Mouse (Mus musculus): ENCODE results near the gene Slc9a3r2. TPM values are rescaled to one million over a fixed set of nuclear protein-coding genes. Genes with fewer than 3 reads are reported as not detected.
A peak's percentile ranks its signal among the peaks of the same experiment; 100 is the strongest.

The Slc9a3r2 gene
- total RNA-seq, 1 experiment = 22.7 TPM

DNA sequence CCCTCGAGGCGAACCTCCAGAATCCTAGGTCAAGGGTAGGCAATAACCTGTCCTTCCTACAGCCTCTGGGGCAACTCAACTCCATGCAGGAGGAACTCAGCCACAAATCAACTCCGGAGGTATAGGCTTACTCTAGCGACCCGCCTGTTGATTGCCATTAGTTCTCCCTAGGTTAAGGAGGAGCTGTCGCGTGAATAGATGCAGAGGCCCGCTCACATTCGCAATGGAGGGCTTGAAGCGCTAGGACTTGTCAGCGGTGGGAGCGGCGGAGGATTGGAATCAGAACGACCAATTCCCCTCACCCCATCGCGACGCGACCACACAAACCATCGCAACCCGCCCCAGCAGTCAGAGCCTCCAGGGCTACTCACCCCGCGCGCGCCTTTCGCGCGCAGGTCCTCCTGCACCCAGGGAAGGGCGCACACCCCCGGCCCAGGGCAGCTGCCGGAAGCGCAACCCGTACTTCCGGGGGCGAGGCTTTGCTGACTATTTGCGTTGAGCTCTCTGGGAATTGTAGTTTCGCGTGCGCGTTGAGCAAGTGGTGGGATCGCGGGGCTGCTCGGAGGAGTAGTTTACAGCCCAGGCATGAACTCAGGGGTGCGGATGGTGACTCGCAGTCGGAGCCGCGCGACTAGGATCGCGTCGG lies 17.8 kb downstream of the Slc9a3r2 start, which contains the start of the genes Tsc2 and Nthl1:
Gene Tsc2 (minus strand): TSS at position 464 of the 646 bp plus-strand sequence.
Gene Nthl1 (plus strand): TSS at position 514 of the 646 bp plus-strand sequence.
- in situ Hi-C loops (cut with MboI; ENCODE audit: low sequenced_read_pairs in 2 of 2, unreplicated experiment in 2 of 2) = no loop called here
- Histone ChIP-seq H3K4me3 (ENCODE audit: insufficient read depth in 1 of 2, low read depth in 1 of 2, low read length in 2 of 2, poor library complexity in 1 of 2, severe bottlenecking in 1 of 2) (peak within 1 kb of the TSS; percentile 82 to 93), H3K27ac (ENCODE audit: insufficient read depth, low read depth, low read length, poor library complexity, severe bottlenecking) (peak within 1 kb of the TSS; percentile 16; the same call in 1 of the 2 replicates), H3K4me1 (ENCODE audit: control insufficient read depth in 2 of 2, insufficient read depth in 2 of 2, low read length in 2 of 2, poor library complexity in 1 of 2) (peaks cover 0 to 12% of the 10 kb centered on the region in 2 experiments; a peak in 2 of 4 replicates), H3K9me3 (ENCODE audit: control insufficient read depth, insufficient read depth, low read depth, low read length) (no peaks in the 10 kb centered on the region), H3K9ac (ENCODE audit: insufficient read depth, low read depth, low read length, poor library complexity, severe bottlenecking) (peak within 1 kb of the TSS; percentile 88), H3K36me3 (ENCODE audit: control insufficient read depth, insufficient read depth, low read length, poor library complexity, severe bottlenecking) (peaks cover 11% of the 10 kb centered on the region)
- no peak for TF ChIP-seq ZNF384 (IDR thresholded peaks at IDR 0.05; ENCODE audit: low read depth, low read length)
- TF ChIP-seq HCFC1 (IDR thresholded peaks at IDR 0.05; ENCODE audit: borderline replicate concordance, insufficient read depth, low read length) = peak; percentile 95
- peak; percentile 88 for DNase-seq (ENCODE audit: low read depth, low spot score)

DNA sequence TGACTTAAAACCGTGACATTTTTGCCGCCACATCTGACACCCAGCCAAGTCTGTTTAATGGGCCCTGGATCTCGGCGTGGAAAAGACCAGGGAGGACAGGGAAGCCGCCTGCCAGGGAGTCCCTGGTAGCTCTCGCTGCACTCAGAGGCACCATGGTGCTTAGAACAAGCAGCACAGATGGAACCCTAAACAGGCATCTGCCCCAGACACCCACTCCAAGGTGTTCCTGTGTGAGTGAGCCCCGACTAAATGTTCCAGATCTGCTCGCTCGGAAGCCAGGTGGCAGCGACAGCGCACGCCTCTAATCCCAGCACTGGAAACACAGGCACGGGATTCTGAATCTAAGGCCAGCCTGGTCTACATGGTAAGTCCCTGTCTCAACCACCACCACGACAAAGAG lies 20.1 kb downstream of the Slc9a3r2 start:
- Histone ChIP-seq H3K36me3 (ENCODE audit: control insufficient read depth, insufficient read depth, low read length, poor library complexity, severe bottlenecking) (peaks cover 26% of the 10 kb centered on the region), H3K9me3 (ENCODE audit: control insufficient read depth, insufficient read depth, low read depth, low read length) (no peaks in the 10 kb centered on the region), H3K9ac (ENCODE audit: insufficient read depth, low read depth, low read length, poor library complexity, severe bottlenecking) (no peak overlapping the region), H3K4me3 (ENCODE audit: insufficient read depth in 1 of 2, low read depth in 1 of 2, low read length in 2 of 2, poor library complexity in 1 of 2, severe bottlenecking in 1 of 2) (no peak overlapping the region), H3K27ac (ENCODE audit: insufficient read depth, low read depth, low read length, poor library complexity, severe bottlenecking) (no peak overlapping the region), H3K4me1 (ENCODE audit: control insufficient read depth in 2 of 2, insufficient read depth in 2 of 2, low read length in 2 of 2, poor library complexity in 1 of 2) (peaks cover 0 to 2% of the 10 kb centered on the region in 2 experiments; a peak in 1 of 4 replicates)
- no peak for DNase-seq (ENCODE audit: low read depth, low spot score)
- in situ Hi-C loops (cut with MboI; ENCODE audit: low sequenced_read_pairs in 2 of 2, unreplicated experiment in 2 of 2) = no loop called here
- TF ChIP-seq CHD2 (IDR thresholded peaks at IDR 0.05; ENCODE audit: low read depth, low read length) = no peak
- no peak for TF ChIP-seq MAFK (IDR thresholded peaks at IDR 0.05; ENCODE audit: insufficient read depth, low read depth, low read length)
- no peak for TF ChIP-seq HCFC1 (IDR thresholded peaks at IDR 0.05; ENCODE audit: borderline replicate concordance, insufficient read depth, low read length)
- no peak for TF ChIP-seq ZC3H11A (IDR thresholded peaks at IDR 0.05; ENCODE audit: borderline replicate concordance, low read depth, low read length)
- TF ChIP-seq ZNF384 (IDR thresholded peaks at IDR 0.05; ENCODE audit: low read depth, low read length) = no peak

DNA sequence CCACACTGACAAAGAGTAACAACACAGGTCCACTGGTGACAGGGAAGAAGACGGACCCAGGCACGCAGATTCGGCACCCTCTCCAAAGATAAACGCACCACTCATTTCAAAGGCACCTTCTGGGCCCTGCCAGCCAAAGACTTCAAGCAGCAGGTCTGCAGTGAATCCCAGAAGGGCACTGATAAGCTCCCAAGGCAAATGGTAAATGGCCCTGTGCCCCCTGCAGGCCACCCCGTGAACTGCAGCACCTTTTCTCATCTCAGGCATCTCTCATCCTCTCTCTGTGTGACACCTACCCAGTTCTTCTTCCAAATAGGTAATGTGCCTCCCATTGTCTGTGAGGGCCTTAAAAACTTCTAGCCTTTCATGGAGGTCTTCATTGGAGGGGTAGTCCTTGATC lies 21.5 kb downstream of the Slc9a3r2 start:
- TF ChIP-seq CHD2 (IDR thresholded peaks at IDR 0.05; ENCODE audit: low read depth, low read length) (no peak), ZNF384 (IDR thresholded peaks at IDR 0.05; ENCODE audit: low read depth, low read length) (no peak), ZC3H11A (IDR thresholded peaks at IDR 0.05; ENCODE audit: borderline replicate concordance, low read depth, low read length) (no peak), MAFK (IDR thresholded peaks at IDR 0.05; ENCODE audit: insufficient read depth, low read depth, low read length) (no peak), HCFC1 (IDR thresholded peaks at IDR 0.05; ENCODE audit: borderline replicate concordance, insufficient read depth, low read length) (no peak)
- Histone ChIP-seq H3K4me1 (ENCODE audit: control insufficient read depth in 2 of 2, insufficient read depth in 2 of 2, low read length in 2 of 2, poor library complexity in 1 of 2) (peaks cover 0 to 1% of the 10 kb centered on the region in 2 experiments; a peak in 1 of 4 replicates), H3K9ac (ENCODE audit: insufficient read depth, low read depth, low read length, poor library complexity, severe bottlenecking) (no peak overlapping the region), H3K36me3 (ENCODE audit: control insufficient read depth, insufficient read depth, low read length, poor library complexity, severe bottlenecking) (peaks cover 28% of the 10 kb centered on the region), H3K9me3 (ENCODE audit: control insufficient read depth, insufficient read depth, low read depth, low read length) (no peaks in the 10 kb centered on the region), H3K27ac (ENCODE audit: insufficient read depth, low read depth, low read length, poor library complexity, severe bottlenecking) (no peak overlapping the region), H3K4me3 (ENCODE audit: insufficient read depth in 1 of 2, low read depth in 1 of 2, low read length in 2 of 2, poor library complexity in 1 of 2, severe bottlenecking in 1 of 2) (no peak overlapping the region)
- in situ Hi-C loops (cut with MboI; ENCODE audit: low sequenced_read_pairs in 2 of 2, unreplicated experiment in 2 of 2) = no loop called here
- peak; percentile 69 for DNase-seq (ENCODE audit: low read depth, low spot score)

DNA sequence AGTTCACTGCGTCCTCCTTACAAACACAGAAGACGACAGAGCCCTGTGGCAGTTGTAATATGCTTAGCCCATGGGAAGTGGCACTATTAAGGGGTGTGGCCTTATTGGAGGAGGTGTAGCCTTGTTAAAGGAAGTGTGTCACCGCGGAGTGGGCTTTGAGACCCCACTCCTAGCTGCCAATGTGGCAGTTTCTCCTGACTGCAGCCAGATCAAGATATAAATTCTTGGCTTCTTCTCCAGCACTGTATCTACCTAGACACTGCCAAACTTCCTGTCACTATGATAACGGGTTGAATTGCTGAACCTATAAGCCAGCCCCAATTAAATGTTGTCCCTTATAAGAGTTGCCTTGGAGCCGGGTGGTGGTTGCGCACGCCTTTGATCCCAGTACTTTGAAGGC lies 24.7 kb downstream of the Slc9a3r2 start:
- no peak overlapping the region for H3K27ac ChIP-seq (ENCODE audit: insufficient read depth, low read depth, low read length, poor library complexity, severe bottlenecking)
- in situ Hi-C loops (cut with MboI; ENCODE audit: low sequenced_read_pairs in 2 of 2, unreplicated experiment in 2 of 2) = no loop called here
- DNase-seq (ENCODE audit: low read depth, low spot score) = no peak
- TF ChIP-seq CHD2 (IDR thresholded peaks at IDR 0.05; ENCODE audit: low read depth, low read length) (no peak), ZC3H11A (IDR thresholded peaks at IDR 0.05; ENCODE audit: borderline replicate concordance, low read depth, low read length) (no peak), MAFK (IDR thresholded peaks at IDR 0.05; ENCODE audit: insufficient read depth, low read depth, low read length) (no peak), HCFC1 (IDR thresholded peaks at IDR 0.05; ENCODE audit: borderline replicate concordance, insufficient read depth, low read length) (no peak), ZNF384 (IDR thresholded peaks at IDR 0.05; ENCODE audit: low read depth, low read length) (no peak)
- peaks cover 44% of the 10 kb centered on the region for H3K36me3 ChIP-seq (ENCODE audit: control insufficient read depth, insufficient read depth, low read length, poor library complexity, severe bottlenecking)
- H3K4me1 ChIP-seq (ENCODE audit: control insufficient read depth in 2 of 2, insufficient read depth in 2 of 2, low read length in 2 of 2, poor library complexity in 1 of 2) = no peaks in the 10 kb centered on the region
- H3K4me3 ChIP-seq (ENCODE audit: insufficient read depth in 1 of 2, low read depth in 1 of 2, low read length in 2 of 2, poor library complexity in 1 of 2, severe bottlenecking in 1 of 2) = no peak overlapping the region
- H3K9ac ChIP-seq (ENCODE audit: insufficient read depth, low read depth, low read length, poor library complexity, severe bottlenecking) = no peak overlapping the region
- no peaks in the 10 kb centered on the region for H3K9me3 ChIP-seq (ENCODE audit: control insufficient read depth, insufficient read depth, low read depth, low read length)

All from ES-E14 (cell line).